11 mouse cellular contexts compared by ENCODE assay signal in genomic region chr3:90627807-90628206, GRCm38 (mm10). TPM values are rescaled to one million over a fixed set of nuclear protein-coding genes. Genes with fewer than 3 reads are reported as not detected.
DNase-seq lines count a peak whose midpoint lies in the region; ATAC-seq and TF ChIP-seq lines count a peak whose summit lies in the region.
"Had no signal": no experiment of that assay in that cellular context is flagged by ENCODE, and none has a peak within 500 bp of the region (broad histone marks: within the 10 kb centered on the region; RNA-seq: fewer than 3 reads in every experiment).

No protein-coding gene starts in this region.

- H3K9ac ChIP-seq in stomach, embryonic 15.5 days, result no peak overlapping the region
- H3K9ac ChIP-seq: embryonic facial prominence, embryonic 13.5 days had no signal

- TF ChIP-seq POLR2A in spleen, adult 2 months (IDR thresholded peaks at IDR 0.05; ENCODE audit: low read depth, low read length), result no peak

- no peak overlapping the region for H3K4me3 ChIP-seq in spleen, adult 2 months (ENCODE audit: extremely low read depth, insufficient read depth, insufficient read length)
- no peak overlapping the region for H3K4me3 ChIP-seq in stomach, embryonic 15.5 days (replicated peaks)
- H3K4me3 ChIP-seq: embryonic facial prominence, embryonic 13.5 days; megakaryocyte, embryonic 14.5 days had no signal

- no peaks in the 10 kb centered on the region for H3K27me3 ChIP-seq in spleen, adult 2 months (ENCODE audit: control insufficient read depth, insufficient read depth, low read length)
- no peaks in the 10 kb centered on the region for H3K27me3 ChIP-seq in stomach, embryonic 15.5 days (replicated peaks)
- H3K27me3 ChIP-seq: embryonic facial prominence, embryonic 13.5 days had no signal

- TF ChIP-seq CTCF in spleen, adult 2 months (IDR thresholded peaks at IDR 0.05; ENCODE audit: extremely low read depth, insufficient read depth, insufficient read length, insufficient replicate concordance), result peak; percentile 43; the same call in 1 of the 2 replicates

- no peaks in the 10 kb centered on the region for H3K9me3 ChIP-seq in stomach, embryonic 15.5 days
- H3K9me3 ChIP-seq: embryonic facial prominence, embryonic 13.5 days; megakaryocyte, embryonic 14.5 days had no signal

- H3K4me1 ChIP-seq in spleen, adult 2 months (ENCODE audit: control insufficient read depth, insufficient read depth, insufficient read length), result no peaks in the 10 kb centered on the region
- H3K4me1 ChIP-seq in stomach, embryonic 15.5 days, result peaks cover 15% of the 10 kb centered on the region
- H3K4me1 ChIP-seq: megakaryocyte, embryonic 14.5 days had no signal

- intact Hi-C loops in heart, postnatal 14 days (cut with DNase I), result no loop called here
- intact Hi-C loops in gastrocnemius, postnatal 14 days (cut with DNase I; ENCODE audit: low total_unique reads), result no loop called here

- peak; percentile 26; the same call in 1 of the 2 replicates for ATAC-seq in granulocyte monocyte progenitor cell, adult 5-6 weeks (replicated peaks; ENCODE audit: poor library complexity, severe bottlenecking)
- peak; percentile 41; the same call in 1 of the 2 replicates for ATAC-seq in stomach, embryonic 15.5 days (ENCODE audit: insufficient read depth, low FRiP score, low read depth)

- no peak overlapping the region for H3K27ac ChIP-seq in spleen, adult 2 months (ENCODE audit: insufficient read depth, low read length)
- H3K27ac ChIP-seq in stomach, embryonic 15.5 days, result peak overlapping the region; percentile 87; the same call in 1 of the 2 replicates
- H3K27ac ChIP-seq: embryonic facial prominence, embryonic 13.5 days had no signal

- peak; percentile 80 for DNase-seq in heart, adult 11 months
- no peak for DNase-seq in heart, postnatal 14 days
- DNase-seq in spleen, adult 2 months (ENCODE audit: low read depth in 1 of 2, low spot score in 2 of 2), result no peak
- no peak for DNase-seq in spleen, postnatal 14 days (ENCODE audit: low spot score in 2 of 2)
- no peak for DNase-seq in gastrocnemius, postnatal 14 days
- DNase-seq in frontal cortex, adult 2 months (ENCODE audit: extremely low spot score in 1 of 2, low spot score in 1 of 2), result no peak
- DNase-seq: right cerebral cortex, postnatal 4 days had no signal

- no peak overlapping the region for H3K4me2 ChIP-seq in stomach, embryonic 15.5 days
- H3K4me2 ChIP-seq: embryonic facial prominence, embryonic 13.5 days had no signal

- no peaks in the 10 kb centered on the region for H3K36me3 ChIP-seq in spleen, adult 2 months (ENCODE audit: control insufficient read depth, insufficient read depth, low read length)
- no peaks in the 10 kb centered on the region for H3K36me3 ChIP-seq in stomach, embryonic 15.5 days
- H3K36me3 ChIP-seq: embryonic facial prominence, embryonic 13.5 days had no signal

- WGBS in spleen, adult 2 months, result 66% methylated on average over 4 of the region's 4 CpGs
- WGBS in stomach, embryonic 15.5 days, result 57% methylated on average over 4 of the region's 4 CpGs

RNA-seq across cellular contexts. Expression of gene S100a6, which starts 15.1 kb away (rescaled TPM):
- total RNA-seq in heart, postnatal 14 days (2021), result 10 to 100 TPM; 62.2 to 71.0 TPM
- polyA plus RNA-seq in spleen, adult 2 months (2012; rRNA removed), result 90.6 and 121 TPM in 2 replicates
- total RNA-seq in granulocyte monocyte progenitor cell, adult 5-6 weeks (2014; fragmentation: Nextera tagmentation), result 3.6 and 13.4 TPM in 2 replicates
- 13.0 and 18.6 TPM in 2 replicates for total RNA-seq in granulocyte monocyte progenitor cell, adult 5-6 weeks (2017)
- 503 and 642 TPM in 2 replicates for polyA plus RNA-seq in stomach, embryonic 15.5 days (2015; fragmentation: Nextera tagmentation; extraction: Ambion mirVana)
- total RNA-seq in gastrocnemius, postnatal 14 days (2021), result 10 to 100 TPM; 69.9 to 95.9 TPM
- 50.6 and 60.9 TPM in 2 replicates for polyA plus RNA-seq in frontal cortex, adult 2 months (2012; rRNA removed)

RNA-seq across cellular contexts. Expression of gene S100a5, which starts 19.5 kb away (rescaled TPM):
- not detected for total RNA-seq in heart, postnatal 14 days (2021)
- polyA plus RNA-seq in spleen, adult 2 months (2012; rRNA removed), result not detected in 2 replicates
- not detected in 2 replicates for total RNA-seq in granulocyte monocyte progenitor cell, adult 5-6 weeks (2014; fragmentation: Nextera tagmentation)
- not detected in 2 replicates for total RNA-seq in granulocyte monocyte progenitor cell, adult 5-6 weeks (2017)
- 4.5 and 6.5 TPM in 2 replicates for polyA plus RNA-seq in stomach, embryonic 15.5 days (2015; fragmentation: Nextera tagmentation; extraction: Ambion mirVana)
- not detected for total RNA-seq in gastrocnemius, postnatal 14 days (2021)
- 186 and 213 TPM in 2 replicates for polyA plus RNA-seq in frontal cortex, adult 2 months (2012; rRNA removed)
- polyA plus RNA-seq: embryonic facial prominence, embryonic 13.5 days had no signal

RNA-seq across cellular contexts. Expression of gene S100a4, which starts 24.2 kb away (rescaled TPM):
- 10 to 100 TPM; 12.2 to 14.3 TPM for total RNA-seq in heart, postnatal 14 days (2021)
- 43.5 and 68.3 TPM in 2 replicates for polyA plus RNA-seq in spleen, adult 2 months (2012; rRNA removed)
- total RNA-seq in granulocyte monocyte progenitor cell, adult 5-6 weeks (2014; fragmentation: Nextera tagmentation), result 20.4 and 46.6 TPM in 2 replicates
- 21.0 and 41.8 TPM in 2 replicates for total RNA-seq in granulocyte monocyte progenitor cell, adult 5-6 weeks (2017)
- polyA plus RNA-seq in stomach, embryonic 15.5 days (2015; fragmentation: Nextera tagmentation; extraction: Ambion mirVana), result 13.0 and 13.6 TPM in 2 replicates
- total RNA-seq in gastrocnemius, postnatal 14 days (2021), result 10 to 100 TPM; 11.1 to 16.5 TPM
- polyA plus RNA-seq in frontal cortex, adult 2 months (2012; rRNA removed), result 13.9 and 14.5 TPM in 2 replicates

RNA-seq across cellular contexts. Expression of gene S100a7a, which starts 26.0 kb away (rescaled TPM):
- total RNA-seq in heart, postnatal 14 days (2021), result under 1 TPM in 1 of 2 experiments, not detected in 1; 0.17 TPM
- 0.07 and 0.08 TPM in 2 replicates for polyA plus RNA-seq in spleen, adult 2 months (2012; rRNA removed)
- not detected in 2 replicates for total RNA-seq in granulocyte monocyte progenitor cell, adult 5-6 weeks (2014; fragmentation: Nextera tagmentation)
- total RNA-seq in granulocyte monocyte progenitor cell, adult 5-6 weeks (2017), result not detected in 2 replicates
- 0.61 and 2.8 TPM in 2 replicates for polyA plus RNA-seq in stomach, embryonic 15.5 days (2015; fragmentation: Nextera tagmentation; extraction: Ambion mirVana)
- total RNA-seq in gastrocnemius, postnatal 14 days (2021), result under 1 TPM in 1 of 2 experiments, not detected in 1; 0.16 TPM
- polyA plus RNA-seq in frontal cortex, adult 2 months (2012; rRNA removed), result 0.70 and 0.76 TPM in 2 replicates
- polyA plus RNA-seq: embryonic facial prominence, embryonic 13.5 days had no signal

RNA-seq across cellular contexts. Expression of gene Gm42674, which starts 26.1 kb away (rescaled TPM):
- total RNA-seq in heart, postnatal 14 days (2021), result not detected
- polyA plus RNA-seq in spleen, adult 2 months (2012; rRNA removed), result not detected in 2 replicates
- not detected in 2 replicates for total RNA-seq in granulocyte monocyte progenitor cell, adult 5-6 weeks (2014; fragmentation: Nextera tagmentation)
- not detected in 2 replicates for total RNA-seq in granulocyte monocyte progenitor cell, adult 5-6 weeks (2017)
- polyA plus RNA-seq in stomach, embryonic 15.5 days (2015; fragmentation: Nextera tagmentation; extraction: Ambion mirVana), result not detected in 2 replicates
- not detected for total RNA-seq in gastrocnemius, postnatal 14 days (2021)
- not detected in 2 replicates for polyA plus RNA-seq in frontal cortex, adult 2 months (2012; rRNA removed)
- polyA plus RNA-seq: embryonic facial prominence, embryonic 13.5 days had no signal
